Mouse (Mus musculus) ES-E14 (cell line): Measurements from ENCODE around the gene Rad51.

Experiments used
- CHD2 ChIP-seq: IDR thresholded peaks from 2 replicates; pipeline ENCODE4 v1.6.1; 2014; ENCODE audit warnings: mild to moderate bottlenecking, low read depth, low read length, inconsistent platforms
- ZC3H11A ChIP-seq: IDR thresholded peaks from 2 replicates; pipeline ENCODE4 v1.6.1; 2012; ENCODE audit warnings: low read depth, mild to moderate bottlenecking, inconsistent platforms, low read length, borderline replicate concordance

GRCm38 (mm10) chr2:119165401-119165800 lies 52.8 kb downstream of the Rad51 start:
- TF ChIP-seq CHD2, result no peak
- TF ChIP-seq ZC3H11A, result no peak
